Mouse (Mus musculus) forebrain, embryonic 16.5 days (tissue): ENCODE data around the gene Peg12. TPM values are rescaled to one million over a fixed set of nuclear protein-coding genes. Genes with fewer than 3 reads are reported as not detected.

ENCODE experiments used
- polyA plus RNA-seq: library from polyadenylated mRNA; unstranded; fragments of >200 nt; fragmentation: Nextera tagmentation; extraction: Ambion mirVana; gene quantifications from 2 replicates; pipeline ENCODE4 v1.2.1, GENCODE M21; 2015

The Peg12 gene
- polyA plus RNA-seq, 1 experiment from 2014 or later: 16.2 TPM

Other genes starting within 250 kb of the Peg12 start
- 349 and 529 TPM in 2 replicates for gene Ndn, start 117.9 kb downstream of the Peg12 start, polyA plus RNA-seq
- gene Magel2, start 87.5 kb downstream of the Peg12 start, polyA plus RNA-seq: 5.1 and 14.1 TPM in 2 replicates
- 23.4 and 26.4 TPM in 2 replicates for gene Mkrn3, start 44.4 kb downstream of the Peg12 start, polyA plus RNA-seq